Mouse (Mus musculus) heart, postnatal 14 days (tissue): Measurements from ENCODE around the gene Scarb1. TPM values are rescaled to one million over a fixed set of nuclear protein-coding genes. Genes with fewer than 3 reads are reported as not detected.
"Not testable (repeated sequence)": the region's sequence is repeated elsewhere in the genome, so short reads cannot be mapped to it uniquely, and the experiment has no call there.

Source experiments
- DNase-seq, 2 experiments: peaks; one replicate each; pipeline ENCODE4 v3.0.0; 2021 to 2022
- intact Hi-C: fragments of 180-260 bp; cut with DNase I; formaldehyde crosslinking; loops from one replicate; pipeline ENCODE4 v1.15.1; 2025
- long read RNA-seq, 2 experiments: library from polyadenylated mRNA; stranded (forward); transcript quantifications; one replicate each; pipeline ENCODE4 v2.0.0; 2021
- total RNA-seq, 2 experiments: library from RNA; stranded (reverse); gene quantifications; 2 replicates each; pipeline ENCODE4 v1.2.3; 2021

The Scarb1 gene
- 10 to 100 TPM; 60.1 to 77.5 TPM for total RNA-seq
- long read RNA-seq, experiment 1, transcript Scarb1-201 (13 exons, 2,521 nt), result major isoform, 32 of 59 reads
- long read RNA-seq, experiment 1, transcript Scarb1-202 (12 exons, 2,367 nt), result minor isoform, 13 of 59 reads
- long read RNA-seq, experiment 1, partial matches to known transcripts, result 7 of 59 reads
- long read RNA-seq, experiment 1, other reads (novel, unspliced or antisense), result 6 of 59 reads
- long read RNA-seq, experiment 2, transcript Scarb1-202 (12 exons, 2,367 nt), result minor isoform, 19 of 58 reads
- long read RNA-seq, experiment 2, transcript Scarb1-201 (13 exons, 2,521 nt), result major isoform, 32 of 58 reads
- long read RNA-seq, experiment 2, partial matches to known transcripts, result 3 of 58 reads
- long read RNA-seq, experiment 2, other reads (novel, unspliced or antisense), result 4 of 58 reads

GRCm38 (mm10) chr5:125340547-125341262, at the start of gene Scarb1:
TSS of gene Scarb1 (minus strand) at chr5:125341094.
- peak; percentile 92 to 95 for DNase-seq
- intact Hi-C loops, result no loop called here

GRCm38 (mm10) chr5:125389579-125390441, 48.9 kb upstream of the Scarb1 start, which contains the start of gene Ubc:
TSS of gene Ubc (minus strand) at chr5:125390202.
- intact Hi-C loops, result loop anchor here (2.0 kb wide), 1 partner anchor 15 kb away; no protein-coding TSS in a partner anchor

GRCm38 (mm10) chr5:125389131-125389578, 48.3 kb upstream of the Scarb1 start, which contains the start of gene Gm10382:
TSS of gene Gm10382 (plus strand) at chr5:125389322.
- intact Hi-C loops, result loop anchor here (2.0 kb wide), 1 partner anchor 16 kb away; no protein-coding TSS in a partner anchor
- DNase-seq, result peak; percentile 89 to 93

More at GRCm38 (mm10) chr5:125389579-125390441, 48.9 kb upstream of the Scarb1 start, which contains the start of gene Ubc:
- peak; percentile 89 to 92 for DNase-seq

- no peak for DNase-seq
- intact Hi-C loops, result loop anchor here (2.0 kb wide), 1 partner anchor 16 kb away; no protein-coding TSS in a partner anchor
Measured at GRCm38 (mm10) chr5:125388358-125389092, 47.6 kb upstream of the Scarb1 start.

- intact Hi-C loops, DNase-seq: not testable (repeated sequence)
Measured at GRCm38 (mm10) chr5:125387295-125387694, 46.4 kb upstream of the Scarb1 start.

- no peak for DNase-seq
- intact Hi-C loops, result loop anchor here (2.0 kb wide), 1 partner anchor 77 kb away; no protein-coding TSS in a partner anchor
Measured at GRCm38 (mm10) chr5:125385215-125385940, 44.5 kb upstream of the Scarb1 start.

GRCm38 (mm10) chr5:125384512-125385214, 43.8 kb upstream of the Scarb1 start:
- no peak for DNase-seq
- intact Hi-C loops, result loop anchor here (2.0 kb wide), 1 partner anchor 78 kb away; no protein-coding TSS in a partner anchor

GRCm38 (mm10) chr5:125383637-125384420, 42.9 kb upstream of the Scarb1 start:
- no peak for DNase-seq
- intact Hi-C loops, result loop anchor here (2.0 kb wide), 1 partner anchor 79 kb away; no protein-coding TSS in a partner anchor

- peak; percentile 59 to 77 for DNase-seq
- intact Hi-C loops, result no loop called here
Measured at GRCm38 (mm10) chr5:125382673-125383558, 42.0 kb upstream of the Scarb1 start.

- intact Hi-C loops, result no loop called here
- DNase-seq, result no peak
Measured at GRCm38 (mm10) chr5:125381954-125382672, 41.2 kb upstream of the Scarb1 start.

GRCm38 (mm10) chr5:125378919-125379318, 38.0 kb upstream of the Scarb1 start:
- intact Hi-C loops, result no loop called here
- no peak for DNase-seq

- DNase-seq, result no peak
- intact Hi-C loops, result no loop called here
Measured at GRCm38 (mm10) chr5:125377214-125377613, 36.3 kb upstream of the Scarb1 start.

GRCm38 (mm10) chr5:125375871-125376270, 35.0 kb upstream of the Scarb1 start:
- intact Hi-C loops, result no loop called here
- DNase-seq, result no peak

GRCm38 (mm10) chr5:125372027-125372426, 31.1 kb upstream of the Scarb1 start:
- DNase-seq, result no peak
- intact Hi-C loops, result no loop called here

GRCm38 (mm10) chr5:125370950-125371693, 30.2 kb upstream of the Scarb1 start:
- intact Hi-C loops, result loop anchor here (2.0 kb wide), 1 partner anchor 92 kb away; no protein-coding TSS in a partner anchor
- DNase-seq, result no peak
